Mouse (Mus musculus) layer of hippocampus, adult 11-12 months (tissue): ENCODE data around the gene Arl4a.

ENCODE experiments used
- DNase-seq: peaks from one replicate; pipeline ENCODE4 v3.0.0; 2022; ENCODE audit warnings: low spot score

Arl4a gene

DNA sequence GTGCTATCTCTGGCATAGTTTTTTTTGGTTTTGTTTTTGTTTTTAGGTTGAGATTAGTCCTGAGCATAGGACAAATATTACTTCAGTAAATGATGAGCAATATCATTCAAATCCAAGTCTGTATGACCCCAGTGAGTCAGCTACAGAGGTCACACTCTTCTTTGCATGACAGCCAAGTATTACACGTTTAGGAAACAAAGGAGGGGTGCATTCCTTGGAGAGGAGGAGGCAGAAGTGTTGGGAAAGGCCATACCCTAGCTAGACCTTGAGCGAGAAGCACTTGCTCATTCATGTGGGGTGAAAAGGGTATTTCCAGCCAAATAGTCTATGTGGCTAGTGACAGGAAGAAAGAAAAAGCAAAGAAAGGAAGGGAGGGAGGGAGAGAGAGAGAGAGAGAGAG is 28.0 kb downstream of the Arl4a start:
- no peak for DNase-seq

DNA sequence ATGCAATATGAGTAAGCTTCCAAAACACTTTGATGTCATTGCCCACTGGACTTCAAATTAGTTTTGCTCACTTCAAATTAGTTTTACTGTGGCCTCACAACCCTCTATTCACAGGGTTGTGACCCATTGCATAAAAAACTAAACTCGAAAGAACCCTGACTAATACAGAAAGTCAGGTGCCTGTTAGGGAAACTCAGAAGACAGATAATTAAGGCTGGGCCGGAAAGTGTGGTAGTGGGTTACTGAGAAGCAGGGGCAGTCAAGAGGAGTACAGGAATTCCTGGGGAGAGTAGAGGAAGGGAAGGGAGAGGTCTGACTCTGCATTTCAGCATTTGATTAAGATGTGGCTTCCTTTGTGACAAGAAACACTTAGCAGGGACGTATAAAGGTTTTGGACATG is 29.4 kb downstream of the Arl4a start:
- DNase-seq: no peak

GRCm38 (mm10) chr12:40004766-40005165 is 33.1 kb downstream of the Arl4a start:
- DNase-seq: no peak

DNA sequence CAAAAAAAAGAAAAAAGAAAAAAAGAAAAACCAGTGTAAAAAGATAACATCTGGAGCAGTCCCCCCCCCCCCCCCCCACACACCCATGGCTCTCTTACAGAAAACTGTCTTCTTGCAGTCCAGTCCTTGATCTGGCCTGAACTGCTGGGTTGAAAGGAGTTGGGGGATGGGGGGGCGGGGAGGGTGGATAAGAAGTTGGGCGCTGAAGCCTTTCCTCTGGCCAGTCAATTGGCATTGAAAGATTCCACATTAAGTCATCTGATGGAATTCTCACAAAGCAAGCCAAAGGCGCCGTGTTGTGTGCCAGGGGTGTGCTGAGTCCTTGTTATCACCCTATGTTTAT is 39.0 kb downstream of the Arl4a start:
- DNase-seq: no peak

DNA sequence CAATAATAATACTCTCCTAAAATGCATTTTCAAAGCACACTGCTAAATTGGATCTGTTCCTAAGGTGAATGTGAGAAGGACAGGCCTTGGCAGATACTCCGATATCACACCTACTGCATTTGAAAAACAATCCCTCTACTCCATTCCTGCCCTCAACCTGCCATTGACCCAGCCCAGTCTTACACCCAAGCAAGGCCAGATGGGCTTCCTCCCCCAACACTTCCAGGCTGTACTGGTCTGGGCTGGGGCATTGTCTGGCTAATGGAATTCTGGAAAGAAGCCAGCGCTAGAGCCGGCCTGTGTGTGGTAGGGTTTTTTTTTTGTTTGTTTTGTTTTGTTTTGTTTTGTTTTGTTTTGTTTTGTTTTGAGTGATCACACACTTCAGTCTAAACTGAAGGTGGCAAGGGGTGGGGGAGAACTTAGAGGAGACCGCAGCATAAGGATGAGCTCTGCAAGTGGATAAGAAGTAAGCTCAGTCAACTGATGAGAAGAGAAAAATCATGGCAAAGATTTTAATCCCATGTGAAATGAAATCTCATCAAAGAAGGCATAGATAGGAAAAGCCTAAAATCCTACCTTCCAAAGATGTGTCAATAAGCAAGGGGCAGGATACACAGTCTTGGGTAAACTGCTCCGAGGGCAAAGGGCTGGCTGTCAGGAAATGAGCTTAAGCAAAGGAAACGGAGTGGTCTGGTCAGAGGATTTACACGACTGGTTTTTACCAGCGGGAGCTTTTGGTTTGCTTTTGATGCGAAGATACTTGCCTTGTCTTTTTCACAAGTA is 39.6 kb downstream of the Arl4a start:
- no peak for DNase-seq

- no peak for DNase-seq
Measured at GRCm38 (mm10) chr12:39997651-39998050, 40.2 kb downstream of the Arl4a start.

DNA sequence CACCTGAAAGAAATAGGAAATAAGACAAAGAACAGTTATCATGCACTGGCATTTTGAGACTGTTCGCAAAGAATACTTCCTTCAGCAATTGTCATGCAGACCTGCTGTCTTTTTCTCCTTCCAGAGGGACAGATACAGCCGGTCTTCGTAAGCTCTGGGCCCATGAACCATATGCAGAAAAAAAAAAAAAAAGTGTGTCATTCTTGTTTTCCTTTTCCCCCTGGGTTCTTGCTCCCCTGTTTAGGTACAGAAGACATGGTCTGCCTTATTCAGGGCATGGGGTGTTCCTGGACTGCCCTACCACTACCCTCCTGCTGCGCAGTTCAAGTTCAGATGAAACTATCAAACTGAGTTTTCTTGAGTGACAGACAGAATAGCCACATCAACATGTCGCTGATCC is 41.8 kb downstream of the Arl4a start:
- DNase-seq: no peak

DNA sequence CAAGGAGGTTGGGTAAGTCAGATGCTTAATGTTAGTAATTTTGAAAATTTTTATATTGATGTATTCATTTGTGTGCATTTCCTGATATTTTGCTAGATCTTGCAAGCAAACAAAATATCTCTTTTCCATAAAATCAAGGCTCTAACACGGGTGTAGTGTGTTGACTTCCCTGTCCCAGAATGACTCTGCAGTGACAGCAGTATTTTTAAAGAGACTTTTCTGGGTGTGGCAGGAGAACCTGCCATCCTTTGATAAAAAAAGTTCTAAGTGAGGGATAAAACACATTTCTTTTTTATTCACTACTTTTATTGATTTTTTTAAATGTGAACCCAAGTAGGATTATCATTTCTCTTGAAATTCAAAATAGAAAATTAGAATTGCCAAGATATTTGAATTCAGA is 42.2 kb downstream of the Arl4a start:
- no peak for DNase-seq

DNA sequence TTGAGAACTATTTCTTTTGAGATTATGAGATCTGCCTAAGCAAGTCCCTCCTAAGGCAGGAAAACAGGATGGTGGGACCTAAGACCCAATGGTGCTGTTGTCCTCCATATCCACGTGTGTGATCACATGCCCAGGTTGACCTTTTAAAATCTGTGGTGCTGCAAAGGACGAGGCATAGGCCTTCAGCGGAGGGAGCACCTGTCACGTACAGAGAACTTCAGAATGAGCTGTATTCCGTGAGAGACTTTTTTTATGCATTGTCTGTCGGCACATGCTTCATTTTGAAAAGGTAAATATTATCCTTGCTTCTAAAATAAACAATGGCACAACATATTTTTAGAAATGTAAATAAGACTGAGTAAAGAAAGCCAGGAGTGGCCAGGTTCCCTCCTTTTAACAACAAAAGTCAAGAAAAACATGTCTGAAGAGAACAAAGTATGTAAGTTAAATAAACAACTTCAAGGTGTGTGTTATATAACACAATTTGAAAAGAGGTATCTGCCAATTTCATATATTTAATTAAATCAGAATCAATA is 45.0 kb downstream of the Arl4a start:
- no peak for DNase-seq

GRCm38 (mm10) chr12:39990830-39991780 is 46.7 kb downstream of the Arl4a start:
- DNase-seq: no peak

GRCm38 (mm10) chr12:39989136-39989535 is 48.7 kb downstream of the Arl4a start:
- no peak for DNase-seq

DNA sequence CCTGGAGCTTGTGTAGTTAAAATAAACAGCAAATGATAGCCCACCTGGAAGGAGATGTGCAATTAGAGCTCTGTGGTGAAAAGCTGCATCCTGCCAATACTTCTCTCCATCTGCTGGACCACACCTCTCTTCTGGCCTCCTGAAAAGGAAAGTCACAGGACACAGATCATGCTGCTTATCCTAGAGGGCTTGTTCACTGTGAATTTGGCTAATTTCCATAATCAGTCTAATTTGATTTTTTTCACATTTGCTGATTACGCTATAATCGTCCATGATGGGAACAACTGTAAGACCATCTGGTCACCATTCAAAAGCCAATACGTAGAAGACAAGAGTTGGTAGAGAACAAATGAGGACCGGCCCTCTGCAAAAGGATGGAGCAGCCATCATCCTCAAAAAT is 50.6 kb downstream of the Arl4a start:
- DNase-seq: no peak

DNA sequence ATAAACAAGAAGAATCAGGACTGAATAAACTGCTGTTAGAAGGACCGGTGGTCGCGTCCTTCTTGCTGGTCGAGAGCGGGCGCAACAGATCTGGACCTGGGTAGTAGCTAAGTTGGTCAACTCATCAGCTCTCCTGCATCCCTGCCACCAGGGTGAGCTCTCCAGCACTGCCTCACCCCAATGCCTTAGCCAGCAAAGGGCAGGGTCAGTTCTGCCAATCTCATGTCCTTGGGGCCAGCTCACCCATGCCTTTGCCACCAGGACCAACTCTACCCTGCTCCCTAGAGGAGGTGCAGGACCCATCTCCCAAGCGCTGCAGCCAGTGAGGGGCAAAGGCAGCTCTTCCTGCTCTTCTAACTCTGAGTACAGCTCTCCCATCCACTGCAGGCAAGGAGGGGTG is 52.2 kb downstream of the Arl4a start:
- no peak for DNase-seq

DNA sequence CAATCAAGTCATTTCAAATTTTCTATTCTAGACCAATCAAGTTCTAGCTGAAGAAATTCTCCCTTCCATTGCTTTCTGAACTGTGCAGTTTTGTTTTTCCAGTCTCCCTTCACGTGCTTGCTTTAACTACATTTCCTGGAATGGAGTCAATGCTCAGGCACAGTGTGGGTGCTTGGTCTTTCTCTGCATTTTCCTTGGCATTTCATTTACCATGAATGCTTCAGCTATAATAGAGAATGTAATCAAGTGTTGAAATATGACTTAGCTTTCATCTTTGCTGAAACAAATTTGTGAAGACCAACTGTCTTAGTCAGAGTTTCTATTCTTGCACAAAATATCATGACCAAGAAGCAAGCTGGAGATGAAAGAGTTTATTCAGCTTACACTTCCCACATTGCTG is 58.0 kb downstream of the Arl4a start:
- DNase-seq: no peak

- DNase-seq: peak; percentile 75
Measured at GRCm38 (mm10) chr12:39979066-39979465, 58.8 kb downstream of the Arl4a start.

DNA sequence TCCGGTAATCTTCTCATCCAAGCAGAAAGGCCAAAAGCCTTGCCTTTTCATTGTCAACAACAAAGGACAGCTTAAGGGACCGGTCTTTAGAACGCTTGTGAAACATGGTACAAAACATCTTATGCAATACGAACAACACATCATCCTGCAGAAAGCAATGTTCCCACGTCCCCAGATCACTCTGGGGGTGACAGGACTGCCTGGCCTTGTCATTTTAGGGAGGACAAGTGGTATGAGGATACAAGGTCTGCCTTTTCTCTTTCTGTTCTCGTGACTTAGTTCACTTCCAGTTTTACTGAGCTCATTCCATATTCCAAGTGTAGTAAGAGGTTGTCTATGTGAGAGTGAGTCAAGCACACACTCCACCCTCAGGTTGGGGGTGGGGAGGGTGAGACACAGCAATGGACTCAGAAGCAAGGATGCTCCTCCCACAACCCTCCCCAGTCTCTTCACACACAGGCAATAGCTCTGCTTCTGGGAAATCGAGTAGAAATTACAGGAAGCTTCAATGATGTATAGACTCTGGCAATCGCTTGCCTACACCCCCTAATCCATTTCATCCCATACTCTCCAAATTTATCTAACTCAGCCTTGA is 59.7 kb downstream of the Arl4a start:
- DNase-seq: no peak

- DNase-seq: no peak
Measured at GRCm38 (mm10) chr12:39976426-39976825, 61.4 kb downstream of the Arl4a start.

DNA sequence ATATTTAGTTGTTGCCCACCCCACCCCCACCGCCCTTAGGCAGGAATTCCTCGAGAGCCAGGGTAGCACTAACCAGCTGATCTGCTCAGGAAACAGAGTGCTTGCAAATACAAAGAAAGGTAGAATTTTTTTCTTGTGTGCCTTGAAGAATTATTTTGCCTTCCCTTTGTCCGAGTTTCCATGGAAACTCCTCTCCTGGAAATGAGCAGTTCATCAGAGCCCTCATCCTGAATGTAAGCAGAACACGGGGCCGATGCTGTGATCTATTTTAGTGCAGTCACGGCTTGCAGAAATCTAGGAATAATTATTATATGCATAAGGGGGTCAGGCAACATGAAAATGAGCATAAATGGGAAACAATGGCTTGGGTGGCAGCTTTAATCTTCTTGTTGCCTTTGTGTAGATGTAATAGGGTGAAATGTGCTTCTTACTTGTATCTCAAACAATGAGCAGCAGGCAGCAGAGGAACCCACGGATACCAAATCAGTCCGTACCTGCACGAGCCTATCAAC is 61.9 kb downstream of the Arl4a start:
- no peak for DNase-seq

DNA sequence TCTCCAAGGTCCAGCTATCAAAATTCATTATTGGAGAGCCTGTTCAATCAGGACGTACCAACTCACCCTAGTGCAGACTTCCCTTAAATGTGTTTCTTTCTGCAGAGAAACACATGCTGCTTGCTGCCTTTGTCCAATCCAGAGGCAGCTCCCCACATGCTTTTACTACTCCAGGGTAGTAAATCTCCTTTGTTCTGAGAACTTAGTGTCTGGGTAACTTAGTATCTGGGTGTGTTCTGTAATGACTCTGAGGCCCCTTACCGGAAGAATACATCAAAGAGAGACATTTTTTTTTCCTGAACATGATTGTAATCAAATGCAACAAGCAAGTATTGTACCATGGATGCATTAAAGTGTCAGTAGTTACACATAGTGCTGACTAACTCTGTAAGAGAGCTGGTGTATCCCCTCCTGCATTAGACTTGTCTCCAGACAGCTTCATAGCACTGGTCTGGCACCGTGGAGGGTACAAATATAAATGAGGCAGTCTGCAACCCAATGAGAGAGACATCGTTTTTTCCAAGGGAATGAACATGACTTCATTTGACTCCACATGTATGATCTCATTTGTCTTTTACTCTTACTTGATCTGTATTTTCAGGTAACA is 62.7 kb downstream of the Arl4a start:
- DNase-seq: no peak

- no peak for DNase-seq
Measured at GRCm38 (mm10) chr12:39974273-39974672, 63.6 kb downstream of the Arl4a start.

- DNase-seq: no peak
Measured at GRCm38 (mm10) chr12:39969500-39969899, 68.3 kb downstream of the Arl4a start.

- no peak for DNase-seq
Measured at GRCm38 (mm10) chr12:39968109-39968508, 69.7 kb downstream of the Arl4a start.
